Mouse (Mus musculus): Measurements from ENCODE around the gene Coa4.

Gene Coa4

GRCm38 (mm10) chr7:100569907-100570306 lies 33.0 kb downstream of the Coa4 start:
- no peak for DNase-seq

- no peak for DNase-seq
Observed at GRCm38 (mm10) chr7:100570930-100571715, 34.3 kb downstream of the Coa4 start.

GRCm38 (mm10) chr7:100572061-100572460 lies 35.2 kb downstream of the Coa4 start:
- peak; percentile 55 for DNase-seq

- peak; percentile 26 for DNase-seq
Observed at GRCm38 (mm10) chr7:100572704-100573103, 35.8 kb downstream of the Coa4 start.

GRCm38 (mm10) chr7:100578794-100579193 lies 41.9 kb downstream of the Coa4 start:
- no peak for DNase-seq

- DNase-seq = no peak
Observed at GRCm38 (mm10) chr7:100582235-100582634, 45.4 kb downstream of the Coa4 start.

- peak; percentile 87 for DNase-seq
Observed at GRCm38 (mm10) chr7:100582727-100583236, 45.9 kb downstream of the Coa4 start.

- no peak for DNase-seq
Observed at GRCm38 (mm10) chr7:100589816-100590215, 52.9 kb downstream of the Coa4 start.
